Mouse (Mus musculus) liver, postnatal 0 days (tissue): ENCODE data around the gene Cacng8.

Source experiments
- CTCF ChIP-seq: sonication (generic); IDR thresholded peaks from 2 replicates; pipeline ENCODE4 v1.5.1; 2016; ENCODE audit warnings: antibody characterized with exemption, low read depth
- EP300 ChIP-seq: IDR thresholded peaks from 2 replicates; pipeline ENCODE4 v1.6.1; 2016; ENCODE audit warnings: antibody characterized with exemption, low read depth, mild to moderate bottlenecking

DNA sequence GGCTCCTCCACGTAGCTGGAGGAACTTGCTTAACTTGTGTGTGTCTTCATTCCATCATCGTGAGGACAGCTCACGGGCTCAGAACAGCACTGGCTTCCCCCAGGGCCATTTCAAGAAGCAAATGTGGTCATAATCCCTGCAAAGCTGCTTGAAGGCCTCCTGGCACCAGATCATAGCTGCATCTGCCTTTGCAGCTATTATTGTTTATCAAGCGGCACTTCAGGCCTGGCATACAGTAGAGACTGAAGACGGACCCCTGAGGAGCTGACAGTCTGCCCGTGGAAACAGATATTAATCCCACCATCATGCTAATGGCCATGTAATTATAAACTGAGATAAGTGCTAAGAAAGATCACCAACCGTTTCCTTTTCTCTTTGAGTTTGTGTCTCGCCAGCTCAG lies 50.0 kb downstream of the Cacng8 start:
- TF ChIP-seq EP300 (no peak), CTCF (no peak)
